Mouse (Mus musculus) CH12.LX (cell line): ENCODE measurements at regions not wholly inside any gene's neighbourhood (a gene's known extent, or its start where the extent isn't known, plus 50 kb on each side); places are given as distances from the start of the nearest gene placed in this dataset.

Source experiments
- DNase-seq: peaks from one replicate; pipeline ENCODE4 v3.0.0-alpha.2; 2013; ENCODE audit errors: extremely low read depth
- H3K27ac ChIP-seq: 2 replicates; pipeline ENCODE4 v1.5.1; 2012; ENCODE audit warnings: low read depth, mild to moderate bottlenecking, control low read depth, moderate library complexity; ENCODE audit not compliant: insufficient read depth
- H3K27me3 ChIP-seq: replicated peaks from 2 replicates; pipeline ENCODE3; 2012; ENCODE audit warnings: inconsistent platforms
- H3K36me3 ChIP-seq, 2 experiments: replicated peaks in 1 of 2; 2 replicates each; pipeline versions ENCODE3 to v1.6.1; 2012; ENCODE audit warnings: inconsistent platforms in 1 of 2, low read length in 1 of 2, mild to moderate bottlenecking in 1 of 2, mixed read lengths in 1 of 2, moderate library complexity in 1 of 2; ENCODE audit not compliant: control insufficient read depth in 1 of 2, insufficient read depth in 1 of 2
- H3K4me1 ChIP-seq, 2 experiments: 2 replicates each; pipeline ENCODE4 v1.6.1; 2012; ENCODE audit warnings: inconsistent platforms in 1 of 2, moderate library complexity in 1 of 2; ENCODE audit not compliant: insufficient read depth in 2 of 2, control insufficient read depth in 1 of 2
- H3K4me2 ChIP-seq: 2 replicates; pipeline ENCODE4 v1.6.1; 2012; ENCODE audit warnings: low read depth, mild to moderate bottlenecking, control low read depth; ENCODE audit not compliant: poor library complexity, insufficient read depth, severe bottlenecking
- H3K4me3 ChIP-seq, 3 experiments: fragments of 150-350 bp in 1 of 3; sonication (generic) in 1 of 3; replicated peaks in 1 of 3; 2 replicates each; pipeline versions ENCODE3 to v1.5.1; 2011 to 2012; ENCODE audit warnings: low read depth in 2 of 3, low read length in 2 of 3, mild to moderate bottlenecking in 2 of 3, moderate library complexity in 2 of 3, control low read depth in 1 of 3, improper control_type of control experiment in 1 of 3, inconsistent platforms in 1 of 3, mixed read lengths in 1 of 3; ENCODE audit not compliant: poor library complexity in 1 of 3
- H3K79me2 ChIP-seq: replicated peaks from 2 replicates; pipeline ENCODE4 v1.6.1; 2012; ENCODE audit warnings: mild to moderate bottlenecking, moderate library complexity; ENCODE audit not compliant: control insufficient read depth, poor library complexity, insufficient read depth, severe bottlenecking; ENCODE audit errors: extremely low read depth
- H3K9ac ChIP-seq: 2 replicates; pipeline ENCODE4 v1.6.1; 2012; ENCODE audit warnings: low read depth, mild to moderate bottlenecking, control low read depth, moderate library complexity; ENCODE audit not compliant: insufficient read depth
- H3K9me3 ChIP-seq: replicated peaks from 2 replicates; pipeline ENCODE3; 2012; ENCODE audit warnings: low read length, inconsistent platforms, mixed read lengths
- BHLHE40 ChIP-seq: IDR thresholded peaks from 2 replicates; pipeline ENCODE4 v1.6.1; 2011; ENCODE audit warnings: mild to moderate bottlenecking, low read depth, low read length, improper control_type of control experiment
- CHD1 ChIP-seq: IDR thresholded peaks from 2 replicates; pipeline ENCODE4 v1.6.1; 2012; ENCODE audit warnings: low read depth, low read length, improper control_type of control experiment, inconsistent platforms
- CHD2 ChIP-seq: IDR thresholded peaks from 2 replicates; pipeline ENCODE4 v1.6.1; 2011; ENCODE audit warnings: low read length, improper control_type of control experiment
- CTCF ChIP-seq, 2 experiments: IDR thresholded peaks in 1 of 2; conservative IDR thresholded peaks in 1 of 2; 2 replicates each; pipeline ENCODE4 v1.5.1; 2011 to 2012; ENCODE audit warnings: low read depth in 2 of 2, low read length in 2 of 2, improper control_type of control experiment in 1 of 2, inconsistent platforms in 1 of 2, mild to moderate bottlenecking in 1 of 2, moderate library complexity in 1 of 2
- ELF1 ChIP-seq: IDR thresholded peaks from 2 replicates; pipeline ENCODE4 v1.6.1; 2014; ENCODE audit warnings: low read depth, mild to moderate bottlenecking, inconsistent platforms, low read length, improper control_type of control experiment
- EP300 ChIP-seq: IDR thresholded peaks from 2 replicates; pipeline ENCODE4 v1.6.1; 2011; ENCODE audit warnings: low read length, improper control_type of control experiment
- ETS1 ChIP-seq: conservative IDR thresholded peaks from 2 replicates; pipeline ENCODE4 v1.6.1; 2012; ENCODE audit warnings: low read depth, mild to moderate bottlenecking, inconsistent platforms, low read length, improper control_type of control experiment, moderate library complexity
- HCFC1 ChIP-seq: IDR thresholded peaks from 2 replicates; pipeline ENCODE4 v1.6.1; 2012; ENCODE audit warnings: low read depth, mild to moderate bottlenecking, inconsistent platforms, low read length, improper control_type of control experiment
- IRF4 ChIP-seq: IDR thresholded peaks from 2 replicates; pipeline ENCODE4 v1.6.1; 2014; ENCODE audit warnings: low read depth, mild to moderate bottlenecking, inconsistent platforms, low read length, improper control_type of control experiment
- KAT2A ChIP-seq: IDR thresholded peaks from 2 replicates; pipeline ENCODE4 v1.6.1; 2012; ENCODE audit warnings: low read length, improper control_type of control experiment, inconsistent platforms; ENCODE audit not compliant: insufficient replicate concordance
- MAFK ChIP-seq: IDR thresholded peaks from 2 replicates; pipeline ENCODE4 v1.6.1; 2011; ENCODE audit warnings: low read length, improper control_type of control experiment; ENCODE audit not compliant: insufficient replicate concordance
- MAX ChIP-seq: IDR thresholded peaks from 2 replicates; pipeline ENCODE4 v1.6.1; 2011; ENCODE audit warnings: low read length, improper control_type of control experiment
- MXI1 ChIP-seq: IDR thresholded peaks from 2 replicates; pipeline ENCODE4 v1.6.1; 2011; ENCODE audit warnings: mild to moderate bottlenecking, low read depth, low read length, improper control_type of control experiment
- MYC ChIP-seq: IDR thresholded peaks from 2 replicates; pipeline ENCODE4 v1.6.1; 2011; ENCODE audit warnings: low read depth, mild to moderate bottlenecking, improper control_type of control experiment, low read length
- NELFE ChIP-seq: IDR thresholded peaks from 2 replicates; pipeline ENCODE4 v1.6.1; 2011; ENCODE audit warnings: low read depth, low read length, improper control_type of control experiment
- NRF1 ChIP-seq: IDR thresholded peaks from 2 replicates; pipeline ENCODE4 v1.6.1; 2014; ENCODE audit warnings: low read depth, mild to moderate bottlenecking, inconsistent platforms, low read length, improper control_type of control experiment, moderate library complexity
- PAX5 ChIP-seq: IDR thresholded peaks from 2 replicates; pipeline ENCODE4 v1.6.1; 2012; ENCODE audit warnings: low read length, inconsistent platforms, mixed read lengths
- RAD21 ChIP-seq: IDR thresholded peaks from 2 replicates; pipeline ENCODE4 v1.6.1; 2011; ENCODE audit warnings: low read depth, mild to moderate bottlenecking, low read length, improper control_type of control experiment, moderate library complexity
- RCOR1 ChIP-seq: conservative IDR thresholded peaks from 2 replicates; pipeline ENCODE4 v1.6.1; 2012; ENCODE audit warnings: low read depth, mild to moderate bottlenecking, inconsistent platforms, low read length, improper control_type of control experiment
- SIN3A ChIP-seq: IDR thresholded peaks from 2 replicates; pipeline ENCODE4 v1.6.1; 2012; ENCODE audit warnings: low read length, improper control_type of control experiment, inconsistent platforms
- SMC3 ChIP-seq: IDR thresholded peaks from 2 replicates; pipeline ENCODE4 v1.6.1; 2011; ENCODE audit warnings: low read depth, low read length, improper control_type of control experiment
- TCF12 ChIP-seq: IDR thresholded peaks from 2 replicates; pipeline ENCODE4 v1.6.1; 2014; ENCODE audit warnings: low read depth, mild to moderate bottlenecking, inconsistent platforms, low read length, improper control_type of control experiment
- ZC3H11A ChIP-seq: IDR thresholded peaks from 2 replicates; pipeline ENCODE4 v1.6.1; 2012; ENCODE audit warnings: low read depth, mild to moderate bottlenecking, inconsistent platforms, low read length, improper control_type of control experiment
- ZMIZ1 ChIP-seq: IDR thresholded peaks from 2 replicates; pipeline ENCODE4 v1.6.1; 2012; ENCODE audit warnings: low read depth, mild to moderate bottlenecking, inconsistent platforms, low read length, improper control_type of control experiment
- dilution Hi-C: fragments of 300-500 bp; cut with MboI; formaldehyde crosslinking; loops from 2 replicates; pipeline ENCODE4 v1.14.3; 2020; ENCODE audit warnings: low sequenced_read_pairs; ENCODE audit not compliant: extremely low pct_unique_long_range_greater_than_20kb, extremely low pct_ligation_motif_present
- in situ Hi-C: fragments of 300-500 bp; cut with MboI; formaldehyde crosslinking; loops from 3 replicates; pipeline ENCODE4 v1.14.3; 2019; ENCODE audit warnings: low sequenced_read_pairs, low pct_ligation_motif_present, low pct_unique_long_range_greater_than_20kb, mixed read lengths

DNA sequence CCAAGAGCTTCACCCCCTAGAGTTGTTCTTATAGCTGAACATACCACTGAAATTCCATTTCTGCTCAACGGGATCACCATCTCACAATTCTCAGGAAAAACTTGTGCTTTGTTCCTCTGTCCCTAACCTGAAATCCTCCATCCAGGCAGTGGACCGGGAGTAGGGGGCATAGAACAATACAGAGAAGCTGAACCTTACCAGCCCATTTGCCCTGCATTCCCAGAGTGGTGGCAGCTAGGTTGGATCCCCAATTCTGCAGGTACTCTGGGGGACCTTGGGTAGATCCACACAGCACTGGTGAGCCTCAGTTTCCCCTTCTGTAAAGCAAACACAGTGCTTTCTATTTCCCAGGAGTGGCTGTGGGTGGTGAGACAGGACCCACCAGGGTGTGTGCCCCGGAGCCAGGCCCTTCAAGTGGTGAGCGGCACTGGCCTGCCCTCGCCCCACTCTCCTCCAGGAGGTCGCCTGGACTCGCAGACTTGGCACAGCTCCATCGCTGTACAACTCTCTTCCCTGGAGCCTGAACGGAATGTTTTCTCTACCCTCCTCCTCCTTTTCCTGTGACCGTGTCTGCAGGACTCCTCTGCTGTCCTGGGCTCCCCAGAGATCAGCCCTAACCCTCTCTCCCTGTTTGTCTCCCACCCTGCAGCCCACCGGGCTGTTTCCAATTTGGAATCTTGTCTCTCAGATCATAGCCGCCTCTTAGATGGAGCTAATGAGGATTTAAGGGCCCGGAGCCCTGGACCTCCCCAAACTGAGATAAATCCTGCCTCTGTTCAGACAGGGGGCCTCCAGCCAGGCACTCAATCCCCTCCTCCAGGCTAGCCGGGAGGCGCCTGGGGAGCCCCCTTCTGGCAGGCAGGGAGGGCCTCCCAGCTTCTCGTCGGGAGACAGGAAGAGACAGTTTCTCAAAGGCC is 52.3 kb upstream of the Cux1 start:
- Histone ChIP-seq H3K9me3 (no peaks in the 10 kb centered on the region), H3K4me3 (no peak overlapping the region), H3K4me1 (peaks cover 0 to 5% of the 10 kb centered on the region in 2 experiments; a peak in 2 of 4 replicates), H3K9ac (no peak overlapping the region), H3K4me2 (no peak overlapping the region), H3K27me3 (peaks cover 57% of the 10 kb centered on the region), H3K36me3 (no peaks in the 10 kb centered on the region), H3K27ac (no peak overlapping the region), H3K79me2 (no peaks in the 10 kb centered on the region)
- no peak for DNase-seq
- in situ Hi-C loops, result loop anchor here (5.0 kb wide), 1 partner anchor 47 kb away; no protein-coding TSS in a partner anchor
- dilution Hi-C loops, result no loop called here
- TF ChIP-seq EP300 (no peak), CTCF (conservative IDR thresholded peaks at IDR 0.05 in 1 of 2, IDR thresholded peaks at IDR 0.05 in 1 of 2; ENCODE audit: low read depth in 2 of 2, low read length in 2 of 2) (peak in 1 of 2 experiments; percentile 22; a peak in 2 of 4 replicates)

DNA sequence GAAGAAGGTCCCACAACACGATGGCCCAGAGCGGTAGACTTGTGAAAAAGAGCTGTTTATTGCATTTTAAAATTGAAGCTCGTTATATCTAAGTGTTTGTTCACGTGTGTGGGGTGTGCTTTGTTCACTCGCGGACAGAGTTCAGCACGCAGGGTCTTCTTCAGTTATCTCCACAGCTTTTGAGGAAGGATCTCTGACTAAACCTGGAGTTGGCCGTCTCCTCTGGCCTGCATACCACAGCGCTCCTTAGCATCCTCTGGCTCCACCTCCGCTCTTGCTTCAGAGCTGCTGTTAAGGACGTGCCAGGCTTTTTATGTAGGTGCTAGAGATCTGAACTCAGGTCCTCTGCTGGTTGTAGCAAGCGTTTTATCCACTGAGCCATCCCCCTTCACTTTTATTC is 52.9 kb upstream of the Cux1 start:
- peaks cover 63% of the 10 kb centered on the region for H3K27me3 ChIP-seq
- DNase-seq, result no peak

DNA sequence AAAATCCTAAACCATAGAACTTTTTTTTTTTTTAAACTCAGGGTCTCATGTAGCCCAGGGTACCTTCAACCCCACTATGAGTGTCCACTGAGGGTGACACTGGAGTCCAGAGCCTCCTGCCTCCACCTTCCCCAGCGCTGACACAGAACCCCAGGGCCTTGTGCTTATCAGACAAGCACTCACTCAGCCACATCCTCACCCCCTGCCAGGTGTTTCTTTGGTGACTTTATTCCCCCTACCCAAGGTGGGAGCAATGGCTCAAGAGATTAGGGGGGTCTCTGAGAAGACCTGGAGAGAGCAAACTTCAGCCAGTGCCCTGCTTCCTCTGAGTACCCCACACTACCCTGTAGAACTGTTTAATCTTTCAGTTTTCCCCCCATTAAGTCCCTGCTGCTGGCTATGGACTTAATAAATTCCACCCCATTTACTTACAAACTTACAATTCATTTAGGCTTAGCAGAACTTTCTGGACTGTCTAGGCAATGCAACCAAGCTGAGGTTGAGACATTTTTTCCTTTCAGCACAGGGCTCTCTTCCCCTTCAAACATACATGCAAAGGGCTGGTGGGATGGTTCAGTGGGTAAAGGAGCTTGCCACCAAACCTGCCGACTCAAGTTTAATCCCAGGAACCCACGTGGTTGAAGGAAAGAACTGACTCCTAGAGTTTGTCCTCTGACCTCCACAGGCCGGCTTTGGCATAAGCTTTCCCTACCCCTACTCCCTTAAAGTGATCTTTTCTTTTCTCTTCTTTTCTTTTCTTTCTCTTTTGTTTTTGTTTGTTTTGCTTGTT is 54.2 kb upstream of the Cux1 start:
- H3K36me3 ChIP-seq, result no peaks in the 10 kb centered on the region
- in situ Hi-C loops (loop anchor here (5.0 kb wide), 1 partner anchor 49 kb away; no protein-coding TSS in a partner anchor), dilution Hi-C loops (no loop called here)
- H3K27ac ChIP-seq, result no peak overlapping the region
- H3K9ac ChIP-seq, result no peak overlapping the region
- TF ChIP-seq ZMIZ1 (no peak), MAFK (no peak), RCOR1 (no peak), ETS1 (no peak), MYC (no peak), ZC3H11A (no peak), NELFE (no peak), ELF1 (no peak), PAX5 (no peak), TCF12 (no peak), RAD21 (no peak), MAX (no peak), BHLHE40 (no peak), EP300 (no peak), SMC3 (no peak), IRF4 (no peak), CHD1 (no peak)
- H3K79me2 ChIP-seq, result no peaks in the 10 kb centered on the region
- H3K4me2 ChIP-seq, result no peak overlapping the region
- H3K27me3 ChIP-seq, result peaks cover 67% of the 10 kb centered on the region
- DNase-seq, result no peak
- peaks cover 0 to 7% of the 10 kb centered on the region in 2 experiments; a peak in 2 of 4 replicates for H3K4me1 ChIP-seq
- H3K4me3 ChIP-seq, result no peak overlapping the region
- H3K9me3 ChIP-seq, result no peaks in the 10 kb centered on the region

More for the DNA sequence above, 52.9 kb upstream of the Cux1 start:
- in situ Hi-C loops, result loop anchor here (5.0 kb wide), 1 partner anchor 48 kb away; no protein-coding TSS in a partner anchor
- Histone ChIP-seq H3K79me2 (no peaks in the 10 kb centered on the region), H3K9me3 (no peaks in the 10 kb centered on the region), H3K4me1 (peaks cover 0 to 5% of the 10 kb centered on the region in 2 experiments; a peak in 2 of 4 replicates), H3K36me3 (no peaks in the 10 kb centered on the region), H3K4me2 (no peak overlapping the region), H3K4me3 (no peak overlapping the region), H3K27ac (no peak overlapping the region), H3K9ac (no peak overlapping the region)
- dilution Hi-C loops, result no loop called here
- TF ChIP-seq KAT2A (no peak), HCFC1 (no peak), SIN3A (no peak), PAX5 (no peak), EP300 (no peak), NELFE (no peak), MXI1 (no peak), ZC3H11A (no peak), CHD1 (no peak), CHD2 (no peak), NRF1 (no peak), ZMIZ1 (no peak)
